Mouse (Mus musculus) adrenal gland, postnatal 4 days (tissue): ENCODE measurements around the gene Cacng6. TPM values are rescaled to one million over a fixed set of nuclear protein-coding genes. Genes with fewer than 3 reads are reported as not detected.

Experiments
- DNase-seq, 2 experiments: peaks; one replicate each; pipeline ENCODE4 v3.0.0; 2021 to 2022; ENCODE audit warnings: low spot score in 2 of 2, mixed read lengths in 2 of 2
- total RNA-seq, 2 experiments: library from RNA; stranded (reverse); gene quantifications; 2 replicates each; pipeline ENCODE4 v1.2.3; 2021

Gene Cacng6
- total RNA-seq, 2 experiments from 2014 or later: 0.39 to 1.5 TPM

GRCm38 (mm10) chr7:3415378-3415777, 8.6 kb upstream of the Cacng6 start:
- DNase-seq: peak; percentile 33

DNA sequence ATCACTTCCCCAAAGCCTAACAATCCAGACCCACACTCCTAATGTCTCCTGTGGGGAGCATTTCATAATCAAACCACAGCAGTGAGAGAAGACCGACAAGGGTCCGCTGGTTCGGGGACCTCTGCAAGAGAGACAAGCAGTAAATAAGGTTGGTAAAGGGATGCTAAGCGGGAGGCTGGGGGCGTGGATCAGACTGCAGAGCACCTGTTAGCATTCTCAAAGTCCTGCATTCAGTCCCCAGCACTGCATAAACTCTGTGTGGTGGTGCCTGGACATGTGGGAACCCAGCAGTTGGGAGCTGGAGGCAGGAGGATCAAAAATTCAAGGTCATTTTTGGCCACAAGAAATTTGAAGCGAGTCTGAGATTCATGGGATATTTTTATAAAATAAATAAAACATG, 4.1 kb upstream of the Cacng6 start:
- DNase-seq: no peak

DNA sequence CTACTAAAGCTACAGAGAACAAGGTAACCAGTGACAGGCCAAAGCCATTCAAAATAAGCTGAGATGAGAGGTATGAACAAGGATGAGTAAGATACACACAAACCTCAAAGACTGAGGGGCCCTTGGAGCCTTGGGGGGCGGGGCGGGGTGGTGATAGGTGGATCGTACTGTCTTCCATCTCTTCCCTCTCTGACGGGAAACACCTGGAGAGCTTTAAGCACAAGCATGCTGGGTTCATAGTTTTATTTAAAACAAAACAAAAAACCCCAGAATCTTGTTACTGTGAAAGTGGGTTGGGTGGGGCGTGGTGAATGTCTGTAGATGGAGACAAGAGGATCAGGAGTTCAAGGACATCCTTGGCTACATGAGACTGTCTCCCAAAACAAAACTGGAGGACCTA, 3.5 kb upstream of the Cacng6 start:
- DNase-seq: no peak

- DNase-seq: no peak
These were observed 2.7 kb upstream of the Cacng6 start for GRCm38 (mm10) chr7:3421297-3421696.

GRCm38 (mm10) chr7:3422051-3422450, 1.9 kb upstream of the Cacng6 start:
- DNase-seq: no peak

DNA sequence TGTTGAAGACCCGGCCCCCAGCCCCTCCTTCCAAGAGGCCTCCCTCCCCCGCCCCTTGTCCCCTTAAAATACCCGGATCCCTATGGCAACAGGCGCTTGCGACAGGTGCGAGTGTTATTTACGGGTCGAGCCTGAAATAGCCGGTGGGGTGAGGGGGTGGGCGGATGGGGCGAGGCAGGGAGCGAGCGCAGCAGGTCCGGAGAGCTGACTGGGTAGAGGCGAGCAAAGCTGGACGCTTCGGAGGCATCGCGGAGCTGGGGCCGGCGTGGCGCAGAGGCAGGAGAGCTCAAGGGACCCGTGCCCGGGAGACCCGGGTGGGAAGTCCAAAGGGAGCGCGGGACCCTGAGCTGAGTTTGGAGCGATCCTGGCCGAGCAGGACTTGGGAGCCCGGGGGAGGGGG, 565 bp upstream of the Cacng6 start:
- DNase-seq: no peak

GRCm38 (mm10) chr7:3425141-3425540, 1.1 kb downstream of the Cacng6 start:
- DNase-seq: no peak

DNA sequence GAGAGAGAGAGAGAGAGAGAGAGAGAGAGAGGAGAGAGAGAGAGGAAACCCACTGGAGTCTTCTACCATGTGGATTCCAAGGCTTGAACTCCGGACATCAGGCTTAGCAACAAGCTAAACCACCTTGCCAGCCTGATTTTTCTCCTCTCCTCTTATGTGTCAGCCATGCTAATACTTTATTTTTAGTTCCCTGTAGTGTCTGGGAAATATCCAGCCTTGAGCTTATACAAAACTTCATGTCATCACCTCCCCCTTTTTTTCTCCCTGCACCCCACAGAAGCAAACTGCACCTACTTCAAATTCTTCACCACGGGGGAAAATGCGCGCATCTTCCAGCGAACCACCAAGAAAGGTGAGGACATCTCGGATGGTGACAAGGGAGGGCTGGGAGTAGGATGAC, 6.2 kb downstream of the Cacng6 start:
- no peak for DNase-seq

- DNase-seq: no peak
These were observed 8.1 kb downstream of the Cacng6 start for GRCm38 (mm10) chr7:3432066-3432465.

- DNase-seq: no peak
These were observed 13.9 kb downstream of the Cacng6 start for GRCm38 (mm10) chr7:3437941-3438340.

DNA sequence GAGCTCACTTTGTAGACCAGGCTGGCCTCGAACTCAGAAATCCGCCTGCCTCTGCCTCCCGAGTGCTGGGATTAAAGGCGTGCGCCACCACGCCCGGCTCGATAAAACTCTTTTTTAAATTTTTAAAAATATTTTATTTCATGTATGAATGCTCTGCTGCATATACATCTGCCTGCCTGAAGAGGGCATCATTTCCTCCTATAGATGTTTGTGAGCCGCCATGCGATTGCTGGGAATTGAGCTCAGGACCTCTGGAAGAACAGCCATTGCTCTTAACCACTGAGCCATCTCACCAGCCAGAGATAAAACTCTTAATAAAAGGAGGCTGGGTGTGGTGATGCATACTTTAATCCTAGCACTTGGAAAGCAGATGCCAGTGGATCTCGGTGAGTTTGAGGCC, 16.0 kb downstream of the Cacng6 start:
- DNase-seq: no peak

DNA sequence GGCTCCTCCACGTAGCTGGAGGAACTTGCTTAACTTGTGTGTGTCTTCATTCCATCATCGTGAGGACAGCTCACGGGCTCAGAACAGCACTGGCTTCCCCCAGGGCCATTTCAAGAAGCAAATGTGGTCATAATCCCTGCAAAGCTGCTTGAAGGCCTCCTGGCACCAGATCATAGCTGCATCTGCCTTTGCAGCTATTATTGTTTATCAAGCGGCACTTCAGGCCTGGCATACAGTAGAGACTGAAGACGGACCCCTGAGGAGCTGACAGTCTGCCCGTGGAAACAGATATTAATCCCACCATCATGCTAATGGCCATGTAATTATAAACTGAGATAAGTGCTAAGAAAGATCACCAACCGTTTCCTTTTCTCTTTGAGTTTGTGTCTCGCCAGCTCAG, 16.5 kb downstream of the Cacng6 start:
- no peak for DNase-seq

GRCm38 (mm10) chr7:3442476-3443062, 18.6 kb downstream of the Cacng6 start:
- no peak for DNase-seq

DNA sequence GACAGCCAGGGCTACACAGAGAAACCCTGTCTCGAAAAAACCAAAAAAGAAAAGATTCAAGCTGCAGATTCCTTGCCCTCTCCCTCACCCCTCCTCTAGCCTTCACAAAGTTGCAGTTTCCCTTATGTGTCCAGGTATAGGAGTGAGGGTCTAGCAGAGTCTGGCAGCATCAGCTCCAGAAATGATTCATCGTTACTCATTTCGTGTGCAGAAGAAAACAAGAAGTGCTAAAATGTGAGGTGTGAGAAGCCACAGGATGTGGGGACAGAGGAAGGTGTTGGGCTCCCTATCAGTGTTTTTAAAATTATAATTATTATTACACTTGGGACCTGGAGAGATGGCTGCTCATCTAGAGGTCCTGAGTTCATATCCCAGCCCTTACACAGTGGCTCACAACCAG, 20.7 kb downstream of the Cacng6 start:
- DNase-seq: no peak

- DNase-seq: no peak
These were observed 22.6 kb downstream of the Cacng6 start for GRCm38 (mm10) chr7:3446584-3446983.

GRCm38 (mm10) chr7:3447026-3447425, 23.0 kb downstream of the Cacng6 start:
- no peak for DNase-seq

GRCm38 (mm10) chr7:3448737-3449454, 24.9 kb downstream of the Cacng6 start:
- peak; percentile 36 to 59 for DNase-seq

- no peak for DNase-seq
These were observed 26.7 kb downstream of the Cacng6 start for GRCm38 (mm10) chr7:3450671-3451070.

GRCm38 (mm10) chr7:3451161-3451560, 27.2 kb downstream of the Cacng6 start:
- DNase-seq: no peak

DNA sequence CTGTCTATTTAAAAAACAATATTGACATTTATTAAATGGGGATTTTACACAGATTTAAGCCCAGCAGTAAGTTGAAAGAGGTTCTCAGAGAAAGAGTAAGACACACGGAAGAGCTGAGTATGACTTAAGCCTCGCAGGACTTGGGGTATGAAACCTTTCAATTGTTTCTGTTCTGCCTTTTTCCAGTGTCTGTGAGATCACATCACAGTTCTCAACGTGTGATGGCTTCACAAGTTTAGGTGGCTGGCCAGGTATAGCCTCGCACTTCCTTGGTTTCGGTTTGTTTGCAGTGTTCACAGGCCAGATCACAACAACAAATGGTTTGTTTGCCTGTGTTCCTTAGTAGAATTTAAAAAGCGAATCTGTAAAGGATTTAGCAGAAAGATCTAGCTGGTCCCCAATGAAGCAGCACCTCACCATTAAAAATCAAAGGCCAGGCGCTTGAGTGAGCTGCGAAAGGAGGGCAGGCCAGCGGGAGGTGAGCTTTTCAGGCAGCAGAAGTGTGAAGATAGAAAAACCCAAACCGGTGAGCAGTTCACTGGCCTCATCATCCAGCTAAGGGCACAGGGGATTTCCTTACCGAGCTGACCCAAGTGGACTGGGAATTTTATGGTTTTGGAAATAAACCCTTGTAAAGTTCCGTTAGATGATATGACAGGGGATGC, 29.0 kb downstream of the Cacng6 start:
- DNase-seq: no peak

- no peak for DNase-seq
These were observed 29.6 kb downstream of the Cacng6 start for GRCm38 (mm10) chr7:3453486-3454183.
